Mouse (Mus musculus): ENCODE data around the gene R3hcc1l.

Gene R3hcc1l

DNA sequence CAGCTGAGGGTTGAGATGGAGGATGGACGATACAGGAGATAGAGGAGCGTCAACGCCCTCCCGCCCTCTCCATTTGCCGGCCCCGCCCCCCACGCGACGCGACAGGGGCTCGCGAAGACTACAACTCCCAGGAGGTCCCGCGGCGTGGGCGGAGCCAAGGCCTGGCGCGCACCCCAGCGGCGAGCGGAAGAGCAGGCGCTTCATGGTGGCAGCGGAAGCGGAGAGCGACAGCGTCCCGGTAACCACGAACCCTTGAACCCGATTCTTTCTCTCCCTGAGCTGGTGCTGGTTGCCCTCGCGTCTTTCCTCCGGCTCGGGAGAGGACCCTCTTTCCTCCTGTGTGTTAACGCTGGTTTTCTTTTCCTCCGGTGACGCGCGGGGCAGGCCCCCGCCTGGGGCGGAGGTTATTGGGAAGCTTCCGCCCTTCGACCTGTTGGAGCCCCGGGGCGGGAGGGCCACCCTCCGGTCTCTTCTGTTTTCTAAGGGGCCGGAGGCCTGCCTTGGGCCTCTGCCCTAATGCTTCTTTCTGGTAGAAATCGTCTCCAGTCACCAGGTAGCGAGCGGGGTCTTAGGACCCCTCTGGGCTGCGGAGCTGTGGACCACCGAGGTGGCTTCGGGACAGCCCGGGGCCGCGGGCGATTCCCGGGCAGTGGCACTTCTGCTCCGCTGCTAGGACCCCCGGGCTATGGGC, at the start of gene R3hcc1l:
TSS of gene R3hcc1l (plus strand) at position 140 of the 691 bp plus-strand sequence.
- DNase-seq (ENCODE audit: low read depth), result peak; percentile 68

- no peak for DNase-seq (ENCODE audit: low read depth)
Measured at GRCm38 (mm10) chr19:42471571-42471970, 47.0 kb upstream of the R3hcc1l start.

GRCm38 (mm10) chr19:42472831-42473230, 45.7 kb upstream of the R3hcc1l start:
- no peak for DNase-seq (ENCODE audit: low read depth)

DNA sequence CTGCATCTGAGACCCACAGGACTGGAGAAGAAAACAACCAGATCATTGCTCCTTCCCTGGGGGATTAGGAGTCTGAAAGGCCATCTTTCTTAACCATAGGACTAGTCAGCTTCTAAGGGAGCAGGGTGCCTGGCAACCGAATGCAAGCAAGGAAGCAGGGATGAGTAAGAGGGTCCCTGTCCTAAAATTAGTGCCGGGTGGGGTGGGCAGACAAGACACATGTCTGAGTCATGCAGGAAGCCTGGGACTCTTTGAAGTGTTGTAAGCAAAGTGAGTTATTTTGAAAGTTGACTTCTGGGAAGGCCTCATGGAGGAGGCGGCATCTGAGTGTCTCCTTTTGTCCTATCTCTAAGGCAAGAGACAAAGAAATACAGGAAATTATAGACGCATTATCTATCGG, 40.8 kb upstream of the R3hcc1l start:
- no peak for DNase-seq (ENCODE audit: low read depth)

GRCm38 (mm10) chr19:42478303-42478702, 40.3 kb upstream of the R3hcc1l start:
- no peak for DNase-seq (ENCODE audit: low read depth)

DNA sequence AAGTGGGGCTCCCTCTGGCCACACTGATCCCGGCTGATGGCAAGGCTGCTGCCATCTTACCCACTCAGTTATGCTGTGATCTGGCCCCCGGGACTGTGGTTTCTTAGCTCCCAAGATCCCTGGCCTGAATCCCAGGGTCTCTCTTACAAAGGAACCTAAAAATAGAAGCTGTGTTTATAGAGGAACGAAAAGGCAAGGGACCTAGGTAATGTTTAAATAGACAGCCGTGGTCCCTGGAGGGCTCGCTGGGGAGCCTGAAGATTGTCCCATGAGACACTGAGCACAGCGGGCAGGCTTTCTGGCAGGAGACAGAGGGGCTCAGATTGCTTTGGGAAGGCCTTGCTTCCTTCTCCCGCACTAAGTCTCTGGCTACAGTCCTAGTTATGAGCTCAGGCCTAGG, 33.1 kb upstream of the R3hcc1l start:
- no peak for DNase-seq (ENCODE audit: low read depth)

DNA sequence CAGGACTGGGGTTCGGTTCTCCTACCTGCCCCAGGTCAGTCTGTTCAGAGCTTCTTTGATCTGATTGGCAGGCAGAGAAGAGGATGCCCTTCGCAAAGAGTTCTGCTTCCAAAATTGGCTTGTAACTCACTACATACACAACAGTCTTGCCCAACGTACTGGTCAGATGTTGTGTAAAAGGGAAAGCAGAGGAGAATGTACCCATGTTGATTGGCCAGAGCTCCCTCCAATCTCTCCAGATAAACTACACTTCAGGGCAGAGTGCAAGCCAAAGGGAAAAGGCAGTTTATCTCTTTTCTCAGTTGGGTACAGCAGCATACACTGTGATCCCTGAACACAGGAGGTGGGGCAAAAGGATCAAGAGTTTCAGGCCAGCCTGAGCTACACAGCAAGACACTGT, 31.3 kb upstream of the R3hcc1l start:
- no peak for DNase-seq (ENCODE audit: low read depth)

- no peak for DNase-seq (ENCODE audit: low read depth)
Measured at GRCm38 (mm10) chr19:42493257-42493917, 25.2 kb upstream of the R3hcc1l start.

GRCm38 (mm10) chr19:42504156-42504555, 14.4 kb upstream of the R3hcc1l start:
- no peak for DNase-seq (ENCODE audit: low read depth)

- no peak for DNase-seq (ENCODE audit: low read depth)
Measured at GRCm38 (mm10) chr19:42509625-42510024, 8.9 kb upstream of the R3hcc1l start.

DNA sequence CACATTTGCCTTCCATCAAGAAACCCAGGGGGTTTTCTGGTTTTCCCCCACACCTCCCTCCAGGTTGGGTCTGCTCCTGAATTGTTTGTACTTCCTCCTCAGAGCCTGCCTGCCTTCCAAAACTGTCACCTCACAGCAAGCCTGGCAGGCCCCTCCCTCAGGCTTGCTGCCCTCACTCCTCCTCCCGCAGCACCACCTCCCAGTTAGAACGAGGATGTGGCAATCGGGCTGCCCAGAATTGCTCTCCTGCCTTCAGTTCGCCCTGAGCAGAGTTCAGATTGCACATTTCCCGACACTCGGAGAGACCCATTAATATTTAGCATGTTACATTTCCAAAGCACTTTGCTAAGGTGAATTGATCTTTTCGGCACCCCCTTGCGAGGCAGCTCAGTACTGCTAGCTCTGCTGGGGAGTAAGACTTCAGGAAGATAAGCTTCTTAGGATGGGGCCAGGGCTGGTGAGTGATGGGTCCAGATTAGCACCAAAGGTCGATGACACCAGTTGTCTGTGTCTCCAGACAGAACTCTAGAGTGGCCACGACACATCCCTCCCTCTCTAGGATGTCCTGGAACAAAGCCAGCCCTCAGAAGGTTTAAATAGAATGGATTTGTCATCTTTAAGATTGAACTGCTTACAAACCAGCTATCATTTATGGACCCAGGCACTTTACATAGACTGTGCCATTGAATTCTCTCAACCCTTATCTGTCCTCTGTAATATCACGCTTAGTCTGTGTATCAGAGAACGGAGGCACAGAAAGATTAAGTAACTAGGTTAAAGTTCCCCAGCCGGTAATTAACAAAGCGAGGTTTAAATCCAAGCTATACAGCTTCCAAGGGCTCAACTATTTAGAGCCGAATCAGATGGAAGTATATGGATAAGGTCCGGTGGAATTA, 8.0 kb upstream of the R3hcc1l start:
- no peak for DNase-seq (ENCODE audit: low read depth)

- DNase-seq (ENCODE audit: low read depth), result no peak
Measured at GRCm38 (mm10) chr19:42515656-42516055, 2.9 kb upstream of the R3hcc1l start.

DNA sequence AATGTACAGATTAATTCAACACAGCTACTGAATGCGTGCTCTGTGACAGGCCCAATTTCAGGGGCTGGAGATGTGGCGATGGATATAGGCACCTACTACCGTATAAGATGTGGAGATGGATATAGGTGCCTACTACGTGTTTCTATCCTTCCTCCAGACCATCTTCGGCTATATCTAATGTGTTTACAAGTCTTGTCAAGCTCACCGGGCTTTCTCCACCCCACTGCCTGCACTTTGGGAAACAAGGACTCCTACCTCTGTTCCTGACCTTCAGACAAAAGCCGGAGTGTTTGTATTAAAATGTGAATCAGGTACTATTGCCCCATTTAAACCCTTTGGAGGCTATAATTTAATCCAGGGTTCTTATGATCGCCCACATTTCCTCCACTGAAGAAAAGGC, 2.4 kb upstream of the R3hcc1l start:
- no peak for DNase-seq (ENCODE audit: low read depth)

DNA sequence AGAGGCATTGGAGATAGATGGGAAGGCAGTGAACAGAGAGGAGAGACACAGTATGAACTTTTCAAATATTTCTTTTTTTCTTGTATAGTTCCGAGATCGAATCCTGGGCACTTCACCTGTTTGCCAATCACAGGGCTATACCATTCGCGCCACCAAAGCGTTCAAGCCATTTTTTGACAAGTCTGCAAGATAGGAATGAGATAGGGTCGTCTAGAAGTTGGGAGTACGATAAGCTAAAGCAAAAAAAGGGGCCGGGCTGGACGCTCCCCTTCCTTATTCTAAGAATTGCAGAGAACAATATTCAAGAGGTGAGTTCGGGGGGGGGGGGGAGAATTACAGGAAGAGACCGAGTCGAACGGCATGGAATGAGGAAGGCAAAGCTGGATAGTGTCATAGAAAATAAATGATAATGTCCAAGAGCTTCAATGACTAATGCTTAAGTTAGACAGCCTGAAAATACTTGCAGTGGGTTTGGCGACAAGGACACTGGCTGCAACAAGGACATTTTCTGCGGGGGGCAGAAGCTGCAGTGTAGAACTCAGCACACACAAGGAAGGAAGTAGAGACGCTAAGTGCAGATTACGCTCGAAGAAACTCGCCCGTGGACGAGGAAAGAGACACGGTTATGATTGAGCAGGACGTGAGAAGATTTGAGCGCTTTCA, 471 bp upstream of the R3hcc1l start:
- no peak for DNase-seq (ENCODE audit: low read depth)

DNA sequence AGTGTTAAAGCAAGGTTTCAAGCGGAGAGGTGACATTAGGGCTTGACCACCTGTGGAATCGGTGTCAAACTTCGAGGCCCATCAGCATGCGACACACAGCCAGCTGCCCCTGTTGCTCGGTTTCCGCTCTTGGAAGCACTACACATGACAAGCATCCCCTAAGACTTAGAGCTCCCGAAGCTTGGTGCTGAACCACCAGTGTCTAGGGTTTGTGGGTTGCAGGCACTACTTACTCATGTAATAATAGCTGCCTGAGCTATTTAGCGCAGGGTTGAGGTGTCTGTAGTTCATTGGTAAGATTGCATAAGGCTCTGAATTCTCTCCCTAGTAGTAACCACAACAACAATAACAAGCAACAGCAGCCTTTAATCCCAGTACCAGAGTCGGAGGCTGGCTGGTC, 1.2 kb downstream of the R3hcc1l start:
- no peak for DNase-seq (ENCODE audit: low read depth)

DNA sequence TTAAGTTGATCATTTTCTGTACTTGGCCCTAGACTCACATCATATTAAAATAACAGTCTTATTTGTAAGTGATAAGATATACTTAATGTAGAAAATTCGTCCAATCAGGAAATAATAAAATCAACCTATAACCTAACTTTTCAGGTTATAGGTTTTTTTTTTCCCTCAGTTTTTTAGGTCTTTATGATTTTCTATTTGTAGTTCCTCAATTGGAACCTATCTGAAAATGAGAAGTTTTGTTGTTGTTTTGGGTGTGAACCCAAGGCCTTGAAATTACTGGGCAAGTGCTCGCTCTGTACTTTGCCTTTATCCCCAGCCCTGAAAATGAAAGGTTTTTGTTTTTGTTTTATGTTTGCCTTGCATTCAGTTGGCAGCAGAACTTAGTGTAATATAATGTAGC, 6.1 kb downstream of the R3hcc1l start:
- DNase-seq (ENCODE audit: low read depth), result no peak

GRCm38 (mm10) chr19:42529992-42530437, 11.5 kb downstream of the R3hcc1l start:
- DNase-seq (ENCODE audit: low read depth), result no peak

- DNase-seq (ENCODE audit: low read depth), result no peak
Measured at GRCm38 (mm10) chr19:42534427-42534826, 15.9 kb downstream of the R3hcc1l start.

DNA sequence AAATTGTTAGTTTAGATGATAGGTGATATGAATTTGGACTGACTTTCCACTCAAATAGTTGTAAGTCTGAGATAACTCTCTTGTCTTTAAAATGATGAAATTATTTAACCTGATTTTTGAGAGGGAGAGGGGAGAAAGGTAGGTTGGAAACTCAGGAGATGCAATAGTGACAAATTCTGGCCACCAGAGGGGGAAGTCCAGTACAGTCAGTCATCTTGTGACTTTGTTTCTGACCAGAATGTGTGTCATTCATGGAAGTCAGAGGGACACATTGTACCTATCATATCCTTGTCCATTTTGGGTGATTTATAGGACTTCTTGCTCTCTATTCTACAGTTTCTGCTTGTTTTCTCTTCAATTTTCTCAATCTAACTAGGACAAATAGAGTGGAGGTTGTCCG, 19.0 kb downstream of the R3hcc1l start:
- DNase-seq (ENCODE audit: low read depth), result no peak

DNA sequence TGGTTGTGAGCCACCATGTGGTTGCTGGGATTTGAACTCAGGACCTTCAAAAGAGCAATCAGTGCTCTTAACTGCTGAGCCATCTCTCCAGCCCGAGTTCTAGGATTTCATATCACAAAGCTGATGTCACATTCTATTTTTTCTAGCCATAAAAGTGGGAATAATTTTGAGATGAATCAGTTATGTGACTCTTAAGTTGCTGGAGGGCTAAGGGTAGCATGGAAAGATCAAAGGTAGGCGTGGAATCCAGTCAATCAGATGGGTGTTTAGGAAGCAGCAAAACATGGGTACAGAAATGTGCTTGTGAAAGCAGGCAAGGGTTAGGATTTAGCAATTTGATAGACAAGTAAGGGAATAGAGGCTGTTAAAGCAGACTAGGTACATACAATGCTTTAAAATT, 20.4 kb downstream of the R3hcc1l start:
- peak; percentile 12 for DNase-seq (ENCODE audit: low read depth)

DNA sequence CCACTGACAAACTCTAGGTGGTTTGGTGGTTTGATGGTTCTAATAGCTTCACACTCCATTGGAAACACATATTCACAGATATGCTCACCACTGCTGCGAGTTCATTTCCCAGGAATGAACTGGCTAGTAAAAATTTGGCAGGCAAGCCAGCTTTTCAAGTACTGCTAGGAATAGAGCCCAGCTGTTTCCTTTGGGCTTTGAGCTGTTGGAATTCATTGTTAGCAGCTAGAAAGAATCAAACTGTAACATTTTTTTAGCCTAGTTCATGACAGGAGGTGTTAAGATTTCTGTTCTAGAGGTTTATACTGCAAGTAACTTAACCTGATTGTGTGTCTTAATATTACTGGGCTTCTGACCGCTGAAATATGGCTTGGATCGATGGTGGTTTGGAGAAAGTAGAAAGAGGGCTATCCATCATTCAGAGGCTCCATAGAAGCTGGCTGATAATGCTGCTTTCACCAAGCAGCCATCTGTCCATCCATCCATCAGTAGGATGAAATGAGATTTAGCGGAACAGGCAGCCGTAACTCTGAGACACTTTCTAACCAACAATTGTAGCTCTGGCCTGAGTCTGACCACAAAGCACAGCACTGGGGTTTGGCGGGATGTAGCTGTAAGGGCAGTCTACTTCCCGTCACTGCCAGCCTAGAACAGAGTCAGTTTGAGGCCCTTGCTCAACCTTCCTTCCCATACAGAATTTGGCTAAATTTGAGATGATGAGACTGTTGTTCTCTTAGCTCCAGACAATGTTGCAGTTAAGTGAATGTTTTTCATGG, 21.0 kb downstream of the R3hcc1l start:
- DNase-seq (ENCODE audit: low read depth), result peak; percentile 72

Data from fibroblast of lung, adult 2 months (primary cell).